Mouse (Mus musculus) left cerebral cortex, postnatal 14 days (tissue): ENCODE measurements around the gene Esam. TPM values are rescaled to one million over a fixed set of nuclear protein-coding genes. Genes with fewer than 3 reads are reported as not detected.

ENCODE experiments used
- DNase-seq, 2 experiments: peaks; one replicate each; pipeline ENCODE4 v3.0.0; 2021 to 2022; ENCODE audit warnings: low spot score in 2 of 2, mixed read lengths in 1 of 2
- intact Hi-C: fragments of 180-260 bp; cut with DNase I; formaldehyde crosslinking; loops from one replicate; pipeline ENCODE4 v1.15.1; 2025
- long read RNA-seq, 2 experiments: library from polyadenylated mRNA; stranded (forward); transcript quantifications; one replicate each; pipeline ENCODE4 v2.0.0; 2021
- total RNA-seq, 2 experiments: library from RNA; stranded (reverse); gene quantifications; 2 replicates each; pipeline ENCODE4 v1.2.3; 2021

Gene Esam
- 10 to 100 TPM; 28.8 to 34.2 TPM for total RNA-seq
- long read RNA-seq, experiment 1, transcript Esam-201 (7 exons, 1,865 nt): major isoform, 47 of 63 reads
- long read RNA-seq, experiment 1, partial matches to known transcripts: 3 of 63 reads
- long read RNA-seq, experiment 1, other reads (novel, unspliced or antisense): 13 of 63 reads
- long read RNA-seq, experiment 2, transcript Esam-201 (7 exons, 1,865 nt): major isoform, 45 of 54 reads
- long read RNA-seq, experiment 2, partial matches to known transcripts: 2 of 54 reads
- long read RNA-seq, experiment 2, other reads (novel, unspliced or antisense): 7 of 54 reads

- intact Hi-C loops: no loop called here
Observed at GRCm38 (mm10) chr9:37527396-37528224, at the start of gene Esam. Gene Esam, plus strand, starts transcription at chr9:37528078.

GRCm38 (mm10) chr9:37485146-37485545 is 42.7 kb upstream of the Esam start:
- intact Hi-C loops: no loop called here

More at GRCm38 (mm10) chr9:37527396-37528224, at the start of gene Esam:
- no peak for DNase-seq

GRCm38 (mm10) chr9:37488041-37488440 is 39.8 kb upstream of the Esam start:
- intact Hi-C loops: no loop called here

More at GRCm38 (mm10) chr9:37485146-37485545, 42.7 kb upstream of the Esam start:
- no peak for DNase-seq

GRCm38 (mm10) chr9:37488611-37489396 is 39.1 kb upstream of the Esam start, which contains the start of gene Msantd2:
Gene Msantd2, plus strand, starts transcription at chr9:37489319.
- intact Hi-C loops: no loop called here
- peak; percentile 79 to 84 for DNase-seq

More at GRCm38 (mm10) chr9:37488041-37488440, 39.8 kb upstream of the Esam start:
- no peak for DNase-seq

- intact Hi-C loops: no loop called here
- peak in 1 of 2 experiments; percentile 28 for DNase-seq
Observed at GRCm38 (mm10) chr9:37489446-37490120, 38.3 kb upstream of the Esam start.

- DNase-seq: no peak
- intact Hi-C loops: no loop called here
Observed at GRCm38 (mm10) chr9:37495761-37496160, 32.1 kb upstream of the Esam start.

- intact Hi-C loops: no loop called here
- DNase-seq: no peak
Observed at GRCm38 (mm10) chr9:37496325-37496724, 31.6 kb upstream of the Esam start.

- DNase-seq: no peak
- intact Hi-C loops: no loop called here
Observed at GRCm38 (mm10) chr9:37500201-37500600, 27.7 kb upstream of the Esam start.

- no peak for DNase-seq
- intact Hi-C loops: no loop called here
Observed at GRCm38 (mm10) chr9:37501170-37501569, 26.7 kb upstream of the Esam start.

GRCm38 (mm10) chr9:37504348-37504747 is 23.5 kb upstream of the Esam start:
- intact Hi-C loops: no loop called here
- no peak for DNase-seq

GRCm38 (mm10) chr9:37506023-37506422 is 21.9 kb upstream of the Esam start:
- DNase-seq: no peak
- intact Hi-C loops: no loop called here

GRCm38 (mm10) chr9:37512097-37512496 is 15.8 kb upstream of the Esam start:
- no peak for DNase-seq

GRCm38 (mm10) chr9:37514456-37514855 is 13.4 kb upstream of the Esam start:
- DNase-seq: no peak
- intact Hi-C loops: no loop called here

More at GRCm38 (mm10) chr9:37512097-37512496, 15.8 kb upstream of the Esam start:
- intact Hi-C loops: no loop called here

- intact Hi-C loops: no loop called here
- no peak for DNase-seq
Observed at GRCm38 (mm10) chr9:37517467-37517866, 10.4 kb upstream of the Esam start.

GRCm38 (mm10) chr9:37518991-37519390 is 8.9 kb upstream of the Esam start:
- peak in 1 of 2 experiments; percentile 31 for DNase-seq
- intact Hi-C loops: no loop called here

- DNase-seq: no peak
- intact Hi-C loops: no loop called here
Observed at GRCm38 (mm10) chr9:37519995-37520394, 7.9 kb upstream of the Esam start.

GRCm38 (mm10) chr9:37525461-37525860 is 2.4 kb upstream of the Esam start:
- intact Hi-C loops: no loop called here
- no peak for DNase-seq

- intact Hi-C loops: no loop called here
- DNase-seq: no peak
Observed at GRCm38 (mm10) chr9:37526443-37527395, 1.2 kb upstream of the Esam start.
